Mouse (Mus musculus): ENCODE data around the gene Rif1.
"Not testable (repeated sequence)": the region's sequence is repeated elsewhere in the genome, so short reads cannot be mapped to it uniquely, and the experiment has no call there.

Rif1 gene

GRCm38 (mm10) chr2:52071241-52071991 lies 1.2 kb upstream of the Rif1 start:
- DNase-seq (ENCODE audit: low read depth, low spot score), result no peak

GRCm38 (mm10) chr2:52072065-52072490 lies 554 bp upstream of the Rif1 start:
- peak; percentile 16 for DNase-seq (ENCODE audit: low read depth, low spot score)

- DNase-seq (ENCODE audit: low read depth, low spot score), result peak; percentile 29
These were observed 691 bp downstream of the Rif1 start for GRCm38 (mm10) chr2:52073141-52073904.

- DNase-seq (ENCODE audit: low read depth, low spot score), result no peak
These were observed 6.0 kb downstream of the Rif1 start for GRCm38 (mm10) chr2:52078666-52079065.

GRCm38 (mm10) chr2:52084013-52084412 lies 11.4 kb downstream of the Rif1 start:
- no peak for DNase-seq (ENCODE audit: low read depth, low spot score)

- DNase-seq (ENCODE audit: low read depth, low spot score), result no peak
These were observed 11.9 kb downstream of the Rif1 start for GRCm38 (mm10) chr2:52084571-52084970.

- peak; percentile 7 for DNase-seq (ENCODE audit: low read depth, low spot score)
These were observed 41.5 kb downstream of the Rif1 start for GRCm38 (mm10) chr2:52114086-52114485.

GRCm38 (mm10) chr2:52131370-52131769 lies 58.7 kb downstream of the Rif1 start:
- DNase-seq (ENCODE audit: low read depth, low spot score), result not testable (repeated sequence)

GRCm38 (mm10) chr2:52133351-52133750 lies 60.7 kb downstream of the Rif1 start:
- DNase-seq (ENCODE audit: low read depth, low spot score), result no peak

GRCm38 (mm10) chr2:52153064-52153463 lies 80.4 kb downstream of the Rif1 start:
- DNase-seq (ENCODE audit: low read depth, low spot score), result no peak

- DNase-seq (ENCODE audit: low read depth, low spot score), result no peak
These were observed 96.8 kb downstream of the Rif1 start for GRCm38 (mm10) chr2:52169243-52170005.
